Mouse (Mus musculus): ENCODE measurements around the gene Poc1b. TPM values are rescaled to one million over a fixed set of nuclear protein-coding genes. Genes with fewer than 3 reads are reported as not detected.

Gene Poc1b
- total and polyA plus RNA-seq, 2 experiments from 2014 or later: 12.0 to 12.4 TPM

DNA sequence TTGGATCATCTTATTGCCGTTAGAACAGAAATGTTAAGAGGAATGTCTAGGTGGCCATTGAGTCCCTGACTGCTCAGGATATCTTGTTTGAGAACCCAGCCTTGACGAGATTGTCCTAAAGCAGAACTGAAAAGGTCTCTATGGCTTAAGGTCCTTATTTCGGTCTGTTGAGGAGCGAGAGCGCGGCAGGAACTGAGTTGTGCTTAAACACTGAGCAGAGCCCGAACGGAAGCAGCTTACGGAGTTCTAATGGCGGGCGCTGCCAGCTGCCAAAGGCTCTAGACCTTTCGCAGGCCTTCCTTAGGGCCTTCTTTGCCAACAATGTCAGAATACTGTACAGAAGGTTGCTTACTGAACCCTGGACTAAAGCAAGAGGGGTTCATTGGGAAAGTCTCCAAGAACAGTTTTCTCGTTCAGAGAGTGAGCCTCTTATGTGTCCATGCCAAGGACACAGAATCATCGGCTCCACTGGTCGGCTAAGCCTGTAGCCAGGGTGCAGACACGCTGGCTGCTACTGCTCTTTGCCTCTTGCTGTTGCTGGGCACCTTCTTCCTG is 26.6 kb downstream of the Poc1b start:
- Histone ChIP-seq H3K4me1 (ENCODE audit: insufficient read depth) (no peaks in the 10 kb centered on the region), H3K27ac (ENCODE audit: low read depth, low read length) (no peak overlapping the region), H3K4me3 (ENCODE audit: low read depth, low read length) (no peak overlapping the region), H3K36me3 (ENCODE audit: insufficient read depth) (peaks cover 18% of the 10 kb centered on the region), H3K4me2 (ENCODE audit: low read depth) (no peak overlapping the region), H3K9me3 (ENCODE audit: low read length) (no peaks in the 10 kb centered on the region), H3K27me3 (ENCODE audit: insufficient read depth, low read length) (no peaks in the 10 kb centered on the region), H3K9ac (no peak overlapping the region)
- TF ChIP-seq CTCF (IDR thresholded peaks at IDR 0.05; ENCODE audit: low read depth): no peak
- WGBS: 88% methylated on average over 16 of the region's 16 CpGs
- DNase-seq (no peak), ATAC-seq (no peak)

DNA sequence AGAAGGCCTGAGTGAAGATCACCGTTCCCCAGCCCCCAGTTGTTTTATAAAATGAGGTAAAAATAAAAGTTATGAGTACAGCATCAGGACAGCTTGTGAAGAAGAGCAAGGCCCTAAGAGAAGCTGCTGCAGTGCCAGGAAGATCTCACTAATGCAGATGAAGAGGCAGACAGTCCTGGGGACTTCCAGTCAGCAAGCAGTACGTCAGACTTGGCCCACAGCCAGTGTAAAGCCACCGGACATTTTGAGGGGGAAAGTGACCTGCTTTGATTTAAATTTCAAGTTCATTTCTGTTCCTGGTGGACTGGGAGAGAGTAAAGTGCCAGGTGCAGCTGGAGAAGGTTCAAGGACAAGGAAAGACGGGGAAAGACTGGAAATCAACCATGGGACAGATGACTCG is 29.5 kb downstream of the Poc1b start:
- Histone ChIP-seq H3K9ac (no peak overlapping the region), H3K36me3 (ENCODE audit: insufficient read depth) (peaks cover 14% of the 10 kb centered on the region), H3K4me1 (ENCODE audit: insufficient read depth) (no peaks in the 10 kb centered on the region), H3K9me3 (ENCODE audit: low read length) (no peaks in the 10 kb centered on the region), H3K27ac (ENCODE audit: low read depth, low read length) (no peak overlapping the region), H3K4me3 (ENCODE audit: low read depth, low read length) (no peak overlapping the region), H3K27me3 (ENCODE audit: insufficient read depth, low read length) (no peaks in the 10 kb centered on the region), H3K4me2 (ENCODE audit: low read depth) (no peak overlapping the region)
- DNase-seq (no peak), ATAC-seq (no peak)
- TF ChIP-seq CTCF (IDR thresholded peaks at IDR 0.05; ENCODE audit: low read depth): no peak
- WGBS: 60% methylated on average over 5 of the region's 5 CpGs

DNA sequence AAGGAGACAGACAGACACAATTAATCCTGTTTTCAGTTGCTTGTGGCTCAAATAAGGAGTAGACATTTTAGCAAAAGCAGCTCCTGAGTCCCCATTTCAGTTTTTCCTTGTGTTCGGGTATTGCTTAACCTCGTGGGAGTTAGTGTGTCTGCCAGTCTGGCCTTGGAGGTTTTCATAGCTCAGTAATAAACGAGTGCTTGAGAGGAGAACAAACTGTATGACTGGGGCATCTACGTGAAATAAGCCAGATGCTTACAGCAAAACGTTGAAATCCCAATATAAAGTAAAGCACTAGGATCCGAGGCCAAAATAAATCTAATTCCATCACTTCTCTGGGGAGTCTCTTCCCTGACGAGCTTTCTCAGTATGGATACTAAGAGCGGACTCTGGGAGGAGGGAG is 38.8 kb downstream of the Poc1b start:
- Histone ChIP-seq H3K36me3 (ENCODE audit: insufficient read depth) (0 out of 2 replicates have a peak, but pooled peaks cover 7% of the 10 kb centered on the region), H3K9ac (no peak overlapping the region), H3K4me1 (ENCODE audit: insufficient read depth) (no peaks in the 10 kb centered on the region), H3K4me3 (ENCODE audit: low read depth, low read length) (no peak overlapping the region), H3K9me3 (ENCODE audit: low read length) (no peaks in the 10 kb centered on the region), H3K27me3 (ENCODE audit: insufficient read depth, low read length) (no peaks in the 10 kb centered on the region), H3K27ac (ENCODE audit: low read depth, low read length) (no peak overlapping the region), H3K4me2 (ENCODE audit: low read depth) (no peak overlapping the region)
- no peak for DNase-seq
- 84% methylated on average over 8 of the region's 8 CpGs for WGBS
- no peak for ATAC-seq
- no peak for TF ChIP-seq CTCF (IDR thresholded peaks at IDR 0.05; ENCODE audit: low read depth)

DNA sequence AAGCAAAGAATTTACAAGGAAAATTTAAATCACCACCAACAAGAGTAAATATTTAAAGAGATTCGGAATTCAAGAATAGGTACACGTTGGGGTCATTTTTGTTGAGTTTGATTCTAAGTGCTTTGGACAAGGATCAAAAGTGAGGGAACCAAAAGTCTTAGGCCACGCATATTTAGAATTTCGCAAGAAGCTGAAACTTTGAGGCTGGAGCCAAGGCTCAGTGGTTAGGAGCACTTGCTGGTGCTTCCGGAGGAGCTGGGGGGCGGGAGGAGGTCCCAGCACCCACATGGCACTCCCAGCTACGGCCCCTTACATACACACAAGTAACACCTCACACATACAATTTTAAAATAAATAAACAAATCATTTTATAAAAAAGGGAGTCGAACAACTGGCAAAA is 39.8 kb downstream of the Poc1b start:
- no peak overlapping the region for H3K27ac ChIP-seq (ENCODE audit: low read depth, low read length)
- H3K4me1 ChIP-seq (ENCODE audit: insufficient read depth): no peaks in the 10 kb centered on the region
- DNase-seq (no peak), ATAC-seq (no peak)
- H3K4me2 ChIP-seq (ENCODE audit: low read depth): no peak overlapping the region
- no peaks in the 10 kb centered on the region for H3K9me3 ChIP-seq (ENCODE audit: low read length)
- no peak overlapping the region for H3K9ac ChIP-seq
- H3K27me3 ChIP-seq (ENCODE audit: insufficient read depth, low read length): no peaks in the 10 kb centered on the region
- no peak for TF ChIP-seq CTCF (IDR thresholded peaks at IDR 0.05; ENCODE audit: low read depth)
- H3K4me3 ChIP-seq (ENCODE audit: low read depth, low read length): no peak overlapping the region
- 0 out of 2 replicates have a peak, but pooled peaks cover 7% of the 10 kb centered on the region for H3K36me3 ChIP-seq (ENCODE audit: insufficient read depth)
- whole genome bisulfite sequencing: 93% methylated on average over 8 of the region's 8 CpGs

DNA sequence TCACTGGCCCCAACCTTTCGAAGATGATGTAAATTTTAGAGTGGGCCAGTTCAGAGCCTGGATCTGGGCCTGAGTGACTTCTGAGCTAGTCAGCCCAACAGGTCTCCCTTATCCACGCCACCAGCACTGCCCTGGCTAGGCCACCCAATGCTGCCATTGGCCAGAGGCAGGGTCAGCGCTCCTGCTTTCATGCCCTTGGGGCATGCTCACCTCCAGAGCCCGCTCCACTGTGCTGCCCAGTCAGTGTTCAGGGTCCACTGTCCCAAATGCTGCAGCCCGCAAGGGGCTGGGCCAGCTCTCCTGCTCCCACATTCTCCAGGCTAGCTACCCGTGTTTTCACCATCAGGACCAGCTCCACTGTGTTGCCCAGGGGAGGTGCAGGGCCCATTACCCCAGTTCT is 43.2 kb downstream of the Poc1b start:
- H3K9ac ChIP-seq: no peak overlapping the region
- DNase-seq: no peak
- H3K9me3 ChIP-seq (ENCODE audit: low read length): no peaks in the 10 kb centered on the region
- H3K36me3 ChIP-seq (ENCODE audit: insufficient read depth): peaks cover 7% of the 10 kb centered on the region; the same call in 1 of the 2 replicates
- no peak overlapping the region for H3K27ac ChIP-seq (ENCODE audit: low read depth, low read length)
- no peak overlapping the region for H3K4me2 ChIP-seq (ENCODE audit: low read depth)
- no peaks in the 10 kb centered on the region for H3K27me3 ChIP-seq (ENCODE audit: insufficient read depth, low read length)
- TF ChIP-seq CTCF (IDR thresholded peaks at IDR 0.05; ENCODE audit: low read depth): no peak
- ATAC-seq: no peak
- no peaks in the 10 kb centered on the region for H3K4me1 ChIP-seq (ENCODE audit: insufficient read depth)
- H3K4me3 ChIP-seq (ENCODE audit: low read depth, low read length): no peak overlapping the region
- 93% methylated on average over 6 of the region's 6 CpGs for whole genome bisulfite sequencing

DNA sequence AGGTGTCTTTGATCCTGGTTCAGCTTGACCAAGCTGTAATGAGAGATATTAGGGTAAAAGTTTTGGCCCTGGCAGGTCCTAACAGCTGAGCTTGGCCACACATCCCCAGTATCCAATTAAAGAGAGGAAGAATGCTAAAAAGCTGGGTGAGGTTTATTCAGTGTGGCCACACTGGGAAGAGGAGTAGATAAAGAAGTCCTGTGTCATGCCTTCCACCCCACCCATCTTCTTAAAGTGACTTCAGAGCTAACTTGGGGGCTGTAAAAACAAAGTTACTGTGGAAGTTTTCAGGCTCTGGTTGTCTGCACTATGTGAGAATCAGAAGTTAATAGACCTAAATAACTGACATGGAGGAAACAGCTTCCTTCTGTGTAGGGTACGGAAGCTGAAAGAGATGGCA is 44.7 kb downstream of the Poc1b start:
- no peak for TF ChIP-seq CTCF (IDR thresholded peaks at IDR 0.05; ENCODE audit: low read depth)

DNA sequence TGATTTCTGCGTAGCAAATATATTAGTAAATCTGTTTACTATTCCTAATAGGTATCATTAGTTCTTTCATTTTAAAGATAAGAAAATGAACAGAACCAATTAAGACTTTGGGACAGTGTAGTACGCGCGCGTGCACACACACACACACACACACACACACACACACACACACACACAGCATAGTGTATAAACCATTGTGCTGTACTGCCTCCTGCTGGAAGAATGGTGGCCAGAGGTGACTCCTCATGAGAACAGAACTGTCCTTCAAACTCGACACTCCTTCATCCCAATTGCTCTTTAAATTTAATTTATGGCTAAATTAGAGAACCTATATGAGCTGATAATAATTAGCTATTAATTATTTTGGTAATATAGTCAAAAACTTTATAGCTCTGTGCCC is 45.2 kb downstream of the Poc1b start:
- H3K9me3 ChIP-seq (ENCODE audit: low read length): no peaks in the 10 kb centered on the region
- no peaks in the 10 kb centered on the region for H3K4me1 ChIP-seq (ENCODE audit: insufficient read depth)
- ATAC-seq (no peak), DNase-seq (no peak)
- WGBS: 92% methylated on average over 6 of the region's 6 CpGs
- H3K27ac ChIP-seq (ENCODE audit: low read depth, low read length): no peak overlapping the region
- TF ChIP-seq CTCF (IDR thresholded peaks at IDR 0.05; ENCODE audit: low read depth): peak; percentile 40
- H3K9ac ChIP-seq: no peak overlapping the region
- peaks cover 9% of the 10 kb centered on the region; the same call in 1 of the 2 replicates for H3K36me3 ChIP-seq (ENCODE audit: insufficient read depth)
- no peak overlapping the region for H3K4me3 ChIP-seq (ENCODE audit: low read depth, low read length)
- no peaks in the 10 kb centered on the region for H3K27me3 ChIP-seq (ENCODE audit: insufficient read depth, low read length)
- no peak overlapping the region for H3K4me2 ChIP-seq (ENCODE audit: low read depth)

More for the DNA sequence above, 44.7 kb downstream of the Poc1b start:
- H3K4me1 ChIP-seq (ENCODE audit: insufficient read depth): no peaks in the 10 kb centered on the region
- H3K27ac ChIP-seq (ENCODE audit: low read depth, low read length): no peak overlapping the region
- no peak overlapping the region for H3K9ac ChIP-seq
- H3K4me2 ChIP-seq (ENCODE audit: low read depth): no peak overlapping the region
- no peak overlapping the region for H3K4me3 ChIP-seq (ENCODE audit: low read depth, low read length)
- WGBS: 93% methylated on average over 1 of the region's 1 CpGs
- DNase-seq: no peak
- no peak for ATAC-seq
- H3K27me3 ChIP-seq (ENCODE audit: insufficient read depth, low read length): no peaks in the 10 kb centered on the region
- H3K9me3 ChIP-seq (ENCODE audit: low read length): no peaks in the 10 kb centered on the region
- H3K36me3 ChIP-seq (ENCODE audit: insufficient read depth): peaks cover 7% of the 10 kb centered on the region; the same call in 1 of the 2 replicates
